Mouse (Mus musculus): ENCODE measurements around the gene Traip. TPM values are rescaled to one million over a fixed set of nuclear protein-coding genes. Genes with fewer than 3 reads are reported as not detected.
A peak's percentile ranks its signal among the peaks of the same experiment; 100 is the strongest.

Gene Traip
- polyA plus RNA-seq, 1 experiment from 2014 or later, result 18.7 TPM

DNA sequence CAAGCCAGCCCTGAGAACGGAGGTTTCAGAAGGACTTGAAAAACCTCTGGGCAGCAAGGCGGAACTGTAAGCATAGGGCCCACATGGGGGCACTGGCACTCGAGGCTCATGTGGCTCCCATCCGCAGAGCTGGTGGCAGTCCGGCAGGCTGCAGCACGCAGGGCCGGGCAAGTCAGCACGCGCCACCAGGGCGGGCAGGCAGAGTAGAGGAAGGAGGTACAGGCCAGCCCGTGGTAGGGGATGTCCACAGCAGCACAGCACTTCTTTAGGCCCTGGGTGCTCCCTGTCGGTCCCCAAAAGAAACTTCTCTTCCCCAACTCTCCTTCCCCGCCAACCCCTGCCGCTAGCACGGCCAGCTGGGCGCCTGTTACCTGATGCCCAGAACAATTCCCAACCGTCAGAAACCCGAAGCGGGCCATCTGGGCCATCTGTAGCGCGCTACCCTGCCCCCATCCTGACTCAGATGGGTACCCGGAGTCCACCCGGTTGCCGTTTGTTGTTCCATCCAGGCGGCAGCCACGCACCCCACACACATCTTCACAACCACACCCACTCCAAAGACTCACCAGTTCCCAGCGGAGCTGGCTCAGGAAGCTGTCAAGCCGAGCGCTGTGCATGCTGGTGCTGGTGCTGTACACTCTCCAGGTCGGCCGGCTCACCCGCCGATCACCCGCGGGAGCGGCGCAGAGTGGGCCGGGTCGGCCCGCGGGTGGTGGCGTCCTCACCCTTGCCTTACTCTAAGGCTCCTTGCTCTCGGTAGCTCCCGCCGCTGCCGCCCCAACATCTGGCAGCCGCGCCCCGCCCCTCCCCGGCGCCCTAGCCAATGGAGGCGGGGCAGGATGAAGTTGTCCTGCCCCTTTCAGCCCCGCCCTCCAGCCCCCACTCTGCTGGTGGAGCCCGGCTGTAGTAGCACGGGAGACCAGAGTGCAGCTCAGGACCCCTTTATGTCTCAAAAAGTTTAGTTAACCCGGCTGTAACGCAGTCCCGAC, 35.5 kb downstream of the Traip start, which contains the start of gene Inka1:
Inka1 (minus strand) TSS at position 749 of the 989 bp plus-strand sequence.
- under 1% methylated on average over 58 of the region's 58 CpGs for WGBS
- ATAC-seq (ENCODE audit: insufficient number of reproducible peaks, low FRiP score, low TSS enrichment, low read depth), result peak; percentile 71
- peak within 1 kb of the TSS; percentile 61 for H3K9ac ChIP-seq
- no peaks in the 10 kb centered on the region for H3K9me3 ChIP-seq (replicated peaks)
- H3K4me2 ChIP-seq (replicated peaks), result peak within 1 kb of the TSS; percentile 80
- H3K4me3 ChIP-seq (replicated peaks), result peak within 1 kb of the TSS; percentile 84
- no peaks in the 10 kb centered on the region for H3K27me3 ChIP-seq
- H3K36me3 ChIP-seq, result no peaks in the 10 kb centered on the region
- H3K4me1 ChIP-seq, result peaks cover 57% of the 10 kb centered on the region
- peak within 1 kb of the TSS; percentile 98 for H3K27ac ChIP-seq (replicated peaks)

DNA sequence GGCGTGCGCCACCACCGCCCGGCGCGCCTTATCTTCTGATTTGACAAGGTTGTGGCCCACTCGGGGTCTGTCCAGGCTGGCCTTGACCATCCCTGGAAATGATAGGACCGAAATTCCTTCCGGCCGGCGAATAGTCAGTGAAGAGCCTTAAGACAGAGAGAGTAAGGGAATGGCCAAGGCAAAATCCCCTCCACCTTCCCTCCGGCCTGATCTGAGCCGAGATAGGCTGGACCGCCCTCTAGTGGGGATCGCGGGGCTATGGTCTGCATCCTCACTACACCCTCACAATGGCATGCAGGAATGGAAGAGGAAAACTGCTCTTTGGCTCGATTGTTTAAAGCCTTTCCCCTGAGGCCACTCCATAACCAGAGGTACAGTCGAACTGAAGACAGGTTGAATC, 36.4 kb downstream of the Traip start:
- H3K27me3 ChIP-seq, result no peaks in the 10 kb centered on the region
- 6% methylated on average over 18 of the region's 18 CpGs for WGBS
- no peak overlapping the region for H3K9ac ChIP-seq
- no peaks in the 10 kb centered on the region for H3K9me3 ChIP-seq (replicated peaks)
- no peaks in the 10 kb centered on the region for H3K36me3 ChIP-seq
- H3K4me3 ChIP-seq (replicated peaks), result peak overlapping the region; percentile 84
- H3K27ac ChIP-seq (replicated peaks), result peak overlapping the region; percentile 98; the same call in 1 of the 2 replicates
- no peak for ATAC-seq (ENCODE audit: insufficient number of reproducible peaks, low FRiP score, low TSS enrichment, low read depth)
- peaks cover 47% of the 10 kb centered on the region for H3K4me1 ChIP-seq
- H3K4me2 ChIP-seq (replicated peaks), result peak overlapping the region; percentile 80

DNA sequence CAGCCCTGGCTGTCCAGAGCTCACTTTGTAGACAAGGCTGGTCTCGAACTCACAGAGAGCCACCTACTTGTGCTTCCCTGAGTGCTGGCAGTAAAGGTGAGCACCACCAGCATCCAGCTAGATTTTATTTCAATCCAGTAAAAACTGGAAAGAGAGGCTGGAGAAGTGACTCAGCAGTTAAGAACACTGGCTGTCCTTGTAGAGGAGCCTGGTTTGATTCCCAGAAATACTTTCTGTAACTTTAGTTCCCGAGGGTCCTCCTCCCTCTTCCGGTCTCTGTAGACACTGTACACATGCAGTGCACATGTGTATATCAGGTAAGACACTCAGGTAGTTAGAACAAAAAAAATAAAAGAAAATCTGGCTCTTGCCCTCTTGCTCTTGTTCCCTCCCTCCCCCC, 38.0 kb downstream of the Traip start:
- Histone ChIP-seq H3K36me3 (no peaks in the 10 kb centered on the region), H3K4me2 (replicated peaks) (no peak overlapping the region), H3K9ac (no peak overlapping the region), H3K27ac (replicated peaks) (no peak overlapping the region), H3K4me1 (peaks cover 31% of the 10 kb centered on the region), H3K27me3 (no peaks in the 10 kb centered on the region), H3K9me3 (replicated peaks) (no peaks in the 10 kb centered on the region), H3K4me3 (replicated peaks) (no peak overlapping the region)
- WGBS, result 46% methylated on average over 3 of the region's 3 CpGs
- no peak for ATAC-seq (ENCODE audit: insufficient number of reproducible peaks, low FRiP score, low TSS enrichment, low read depth)

DNA sequence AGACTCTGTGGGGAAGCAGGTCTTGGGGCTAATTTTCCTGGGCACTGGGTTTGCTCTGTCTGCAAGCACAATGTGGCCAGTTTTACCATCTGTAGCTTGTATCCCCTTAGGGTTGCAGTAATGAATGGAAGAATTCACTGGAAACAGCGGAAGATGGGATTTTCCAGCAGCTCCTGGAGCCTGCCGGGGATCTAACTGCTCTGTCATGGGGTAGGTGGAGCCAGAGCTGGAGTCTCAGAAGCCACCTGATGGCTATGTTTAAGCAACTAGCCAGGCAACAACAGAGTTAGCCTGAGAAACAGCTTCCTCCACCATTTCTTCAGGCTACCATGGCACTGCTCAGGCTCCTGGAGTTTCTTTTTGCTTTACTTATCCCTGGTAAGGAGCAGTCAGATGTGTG, 42.3 kb downstream of the Traip start, which contains the start of gene Cdhr4:
Cdhr4 (plus strand) TSS at position 301 of the 400 bp plus-strand sequence.
- 17% methylated on average over 2 of the region's 2 CpGs for WGBS
- H3K4me2 ChIP-seq (replicated peaks), result no peak within 1 kb of the TSS
- no peak within 1 kb of the TSS for H3K4me3 ChIP-seq (replicated peaks)
- no peak within 1 kb of the TSS for H3K9ac ChIP-seq
- no peaks in the 10 kb centered on the region for H3K36me3 ChIP-seq
- H3K27ac ChIP-seq (replicated peaks), result no peak within 1 kb of the TSS
- H3K27me3 ChIP-seq, result no peaks in the 10 kb centered on the region
- 0 out of 2 replicates have a peak, but pooled peaks cover 4% of the 10 kb centered on the region for H3K4me1 ChIP-seq
- no peak for ATAC-seq (ENCODE audit: insufficient number of reproducible peaks, low FRiP score, low TSS enrichment, low read depth)
- H3K9me3 ChIP-seq (replicated peaks), result no peaks in the 10 kb centered on the region

DNA sequence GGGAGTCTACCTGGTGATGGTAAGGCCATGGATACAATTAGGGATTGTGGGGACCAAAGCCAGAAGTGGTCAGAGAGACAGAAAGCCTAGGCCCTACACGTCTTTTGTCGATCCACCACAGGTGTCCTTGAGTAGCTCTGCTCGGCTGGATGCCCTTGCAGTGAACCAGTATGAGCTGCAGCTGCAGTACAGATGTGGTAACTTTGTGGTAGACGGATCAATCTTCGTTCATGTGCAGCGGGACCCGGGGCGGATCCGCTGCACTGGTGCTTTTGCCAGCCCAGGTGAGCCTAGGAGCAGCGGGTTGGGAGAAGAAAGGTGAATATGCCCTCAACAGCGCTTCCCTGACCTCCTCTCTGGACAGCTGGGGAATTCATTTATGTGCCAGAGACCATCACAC, 43.1 kb downstream of the Traip start:
- Histone ChIP-seq H3K36me3 (no peaks in the 10 kb centered on the region), H3K4me1 (0 out of 2 replicates have a peak, but pooled peaks cover 1% of the 10 kb centered on the region), H3K4me3 (replicated peaks) (no peak overlapping the region), H3K9me3 (replicated peaks) (no peaks in the 10 kb centered on the region), H3K27ac (replicated peaks) (no peak overlapping the region), H3K4me2 (replicated peaks) (no peak overlapping the region), H3K9ac (no peak overlapping the region), H3K27me3 (no peaks in the 10 kb centered on the region)
- 73% methylated on average over 11 of the region's 11 CpGs for whole genome bisulfite sequencing
- ATAC-seq (ENCODE audit: insufficient number of reproducible peaks, low FRiP score, low TSS enrichment, low read depth), result no peak

DNA sequence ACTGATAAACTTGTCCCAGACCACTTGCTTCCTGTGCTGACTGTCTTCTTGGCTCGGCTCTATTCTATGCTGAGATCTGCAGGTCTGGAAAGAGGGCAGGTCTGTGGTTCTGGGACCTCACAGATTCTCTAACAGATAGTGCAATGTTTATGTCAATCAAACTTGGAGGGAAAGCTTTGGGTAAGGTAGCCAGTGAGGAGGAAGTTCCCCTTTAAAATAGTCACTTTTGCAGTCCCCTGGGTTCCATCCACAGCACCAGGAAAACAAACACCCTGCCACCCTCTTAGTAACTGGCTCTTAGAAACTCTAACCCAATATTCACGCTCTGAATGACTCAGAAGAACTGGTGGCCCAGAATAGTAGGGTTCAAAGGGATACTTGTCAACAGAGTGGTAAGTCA, 44.5 kb downstream of the Traip start:
- no peaks in the 10 kb centered on the region for H3K36me3 ChIP-seq
- no peaks in the 10 kb centered on the region for H3K27me3 ChIP-seq
- H3K9me3 ChIP-seq (replicated peaks), result no peaks in the 10 kb centered on the region
- 51% methylated on average over 2 of the region's 2 CpGs for WGBS
- no peak overlapping the region for H3K4me3 ChIP-seq (replicated peaks)
- H3K27ac ChIP-seq (replicated peaks), result no peak overlapping the region
- H3K9ac ChIP-seq, result no peak overlapping the region
- no peak overlapping the region for H3K4me2 ChIP-seq (replicated peaks)
- no peaks in the 10 kb centered on the region for H3K4me1 ChIP-seq
- ATAC-seq (ENCODE audit: insufficient number of reproducible peaks, low FRiP score, low TSS enrichment, low read depth), result no peak

DNA sequence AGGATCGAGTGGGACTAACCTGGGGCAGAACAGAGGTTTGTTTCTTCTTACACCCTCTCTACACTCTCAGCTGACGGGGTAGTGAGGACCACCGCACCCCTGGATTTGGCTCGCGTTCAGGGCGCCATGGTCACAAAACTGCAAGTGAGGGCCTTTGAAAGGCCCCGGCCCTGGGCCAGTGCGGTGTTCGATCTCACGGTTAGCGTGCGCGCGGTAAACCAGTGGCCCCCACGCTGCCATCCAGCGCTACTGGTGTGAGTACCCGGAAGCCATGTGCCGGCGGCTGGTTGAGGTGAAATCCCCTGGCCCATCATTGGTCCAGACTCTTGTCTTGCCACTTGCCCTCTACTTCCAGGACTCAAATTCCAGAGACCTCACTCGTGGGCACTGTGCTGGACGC, 45.6 kb downstream of the Traip start:
- no peak for ATAC-seq (ENCODE audit: insufficient number of reproducible peaks, low FRiP score, low TSS enrichment, low read depth)
- Histone ChIP-seq H3K36me3 (no peaks in the 10 kb centered on the region), H3K4me2 (replicated peaks) (no peak overlapping the region), H3K9me3 (replicated peaks) (no peaks in the 10 kb centered on the region), H3K4me3 (replicated peaks) (no peak overlapping the region), H3K4me1 (no peaks in the 10 kb centered on the region), H3K9ac (no peak overlapping the region), H3K27ac (replicated peaks) (no peak overlapping the region), H3K27me3 (no peaks in the 10 kb centered on the region)
- 91% methylated on average over 21 of the region's 21 CpGs for WGBS

DNA sequence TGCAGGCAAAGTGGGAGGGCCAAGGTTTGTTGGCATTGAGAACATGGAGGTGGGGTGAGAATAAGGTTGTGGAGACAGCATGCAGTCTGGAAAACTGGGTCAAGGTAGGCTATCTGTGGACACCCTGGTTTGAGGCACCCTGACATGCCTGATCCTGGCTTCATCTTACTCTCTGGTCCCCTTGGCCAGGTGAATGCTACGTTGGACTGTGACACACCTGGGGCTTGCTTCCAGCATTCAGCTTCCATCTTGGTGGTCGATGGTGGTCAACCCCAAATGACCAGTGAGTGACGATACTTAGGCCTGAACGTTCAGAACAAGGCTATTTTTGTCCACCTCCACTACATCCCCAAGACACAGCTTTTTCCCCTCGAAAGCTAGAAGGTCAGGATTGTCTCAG, 46.1 kb downstream of the Traip start, which contains the start of gene Gm20662:
Gm20662 (plus strand) TSS at position 301 of the 400 bp plus-strand sequence.
- Histone ChIP-seq H3K4me1 (no peaks in the 10 kb centered on the region), H3K27me3 (no peaks in the 10 kb centered on the region), H3K4me3 (replicated peaks) (no peak within 1 kb of the TSS), H3K9me3 (replicated peaks) (no peaks in the 10 kb centered on the region), H3K27ac (replicated peaks) (no peak within 1 kb of the TSS), H3K4me2 (replicated peaks) (no peak within 1 kb of the TSS), H3K9ac (no peak within 1 kb of the TSS), H3K36me3 (no peaks in the 10 kb centered on the region)
- 91% methylated on average over 5 of the region's 5 CpGs for WGBS
- ATAC-seq (ENCODE audit: insufficient number of reproducible peaks, low FRiP score, low TSS enrichment, low read depth), result no peak

DNA sequence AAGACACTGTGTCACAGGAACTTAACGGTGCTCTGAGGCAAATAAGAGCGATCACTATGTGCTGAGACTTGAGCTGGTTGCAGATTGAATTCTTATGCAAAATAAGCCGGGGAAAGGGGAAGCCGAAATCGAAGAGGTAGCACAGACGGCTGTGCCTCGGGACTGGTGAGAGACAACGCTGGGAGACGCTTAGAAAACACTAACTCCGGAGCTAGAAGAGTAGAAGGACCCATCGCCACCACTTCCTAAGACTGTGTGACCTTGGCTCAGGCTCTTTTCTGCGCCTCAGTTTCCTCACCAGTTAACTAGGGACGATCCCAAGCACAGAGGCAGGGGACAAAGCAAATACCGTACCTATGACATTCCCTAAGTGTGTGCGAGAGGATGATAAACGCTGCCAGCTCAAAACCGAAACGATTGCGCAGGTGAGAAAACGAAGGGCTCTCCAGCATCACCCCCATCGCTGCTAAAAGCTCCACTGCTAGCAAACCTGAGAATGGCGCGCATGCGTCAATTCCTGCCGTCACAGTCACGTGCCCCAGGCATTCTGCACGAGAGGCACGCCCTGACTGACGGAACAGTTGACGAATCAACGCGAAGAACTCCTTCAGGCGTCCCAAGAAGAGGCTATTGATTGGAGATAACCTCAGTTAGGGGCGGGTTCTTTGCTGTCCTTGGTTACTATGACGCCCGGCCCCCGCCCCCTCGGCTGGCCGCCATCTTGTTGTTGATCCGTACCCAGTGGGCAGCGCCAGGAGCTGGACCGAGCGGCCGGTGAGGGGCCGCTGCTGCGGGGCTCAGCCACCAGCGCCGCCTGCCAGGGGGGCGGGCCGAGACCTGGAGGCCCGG, 52.2 kb downstream of the Traip start, which contains the start of gene Ip6k1:
Ip6k1 (plus strand) TSS at position 580 of the 849 bp plus-strand sequence.
- Histone ChIP-seq H3K4me3 (replicated peaks) (peak within 1 kb of the TSS; percentile 100), H3K36me3 (no peaks in the 10 kb centered on the region), H3K27ac (replicated peaks) (peak within 1 kb of the TSS; percentile 96), H3K4me1 (peaks cover 26% of the 10 kb centered on the region), H3K9me3 (replicated peaks) (no peaks in the 10 kb centered on the region), H3K4me2 (replicated peaks) (peak within 1 kb of the TSS; percentile 80), H3K9ac (peak within 1 kb of the TSS; percentile 99), H3K27me3 (no peaks in the 10 kb centered on the region)
- ATAC-seq (ENCODE audit: insufficient number of reproducible peaks, low FRiP score, low TSS enrichment, low read depth), result peak; percentile 100
- WGBS, result under 1% methylated on average over 51 of the region's 51 CpGs

DNA sequence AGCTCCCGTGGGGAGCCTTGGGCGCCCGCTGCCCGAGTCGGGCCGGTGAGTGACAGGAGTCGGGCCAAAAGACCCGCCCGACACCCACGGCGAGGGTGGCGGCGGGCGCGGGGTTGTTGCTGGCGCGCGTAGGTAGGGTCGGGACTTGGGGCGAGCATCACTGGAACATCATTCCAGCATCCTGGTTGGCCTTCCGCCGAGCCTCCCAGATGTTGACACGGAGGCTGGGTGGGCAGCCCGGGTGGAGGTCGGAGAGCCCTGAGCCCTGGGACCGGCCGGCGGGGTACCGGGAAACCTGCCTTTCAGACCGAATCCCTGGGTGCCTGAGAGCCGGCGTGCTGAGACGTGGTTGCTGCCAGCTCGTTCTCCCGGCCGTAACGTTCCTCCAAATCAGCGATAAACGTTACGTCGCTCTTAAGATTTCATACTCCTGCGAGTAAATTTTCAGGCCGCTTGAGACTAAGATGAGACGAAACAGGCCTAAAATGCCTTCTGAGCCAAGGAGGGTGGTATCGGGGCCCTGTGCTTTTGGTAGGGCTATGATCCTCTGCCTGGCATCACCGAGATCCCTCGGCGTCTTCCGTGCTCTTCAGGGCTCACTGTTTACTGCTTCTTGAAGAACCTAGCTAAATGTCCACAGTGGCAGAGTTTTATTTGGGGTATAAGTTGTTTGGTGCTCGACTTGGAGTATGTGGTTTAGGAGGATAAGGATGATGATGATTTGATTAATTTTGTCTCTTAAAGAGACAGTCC, 53.0 kb downstream of the Traip start:
- WGBS, result under 1% methylated on average over 50 of the region's 50 CpGs
- Histone ChIP-seq H3K9ac (peak overlapping the region; percentile 99), H3K4me3 (replicated peaks) (peak overlapping the region; percentile 100), H3K27ac (replicated peaks) (peak overlapping the region; percentile 96), H3K9me3 (replicated peaks) (no peaks in the 10 kb centered on the region), H3K36me3 (no peaks in the 10 kb centered on the region), H3K4me1 (peaks cover 26% of the 10 kb centered on the region), H3K4me2 (replicated peaks) (peak overlapping the region; percentile 63), H3K27me3 (no peaks in the 10 kb centered on the region)
- peak; percentile 25 for ATAC-seq (ENCODE audit: insufficient number of reproducible peaks, low FRiP score, low TSS enrichment, low read depth)

Measured in embryonic facial prominence, embryonic 15.5 days (tissue).